Mouse (Mus musculus) common myeloid progenitor, adult 5-6 weeks (primary cell): Measurements from ENCODE around the gene Ankrd61. TPM values are rescaled to one million over a fixed set of nuclear protein-coding genes. Genes with fewer than 3 reads are reported as not detected.

Source experiments
- ATAC-seq: replicated peaks from 2 replicates; pipeline ENCODE4 v1.8.0; 2016; ENCODE audit warnings: low read depth, mild to moderate bottlenecking, moderate TSS enrichment, inconsistent platforms; ENCODE audit not compliant: poor library complexity, severe bottlenecking
- total RNA-seq: library from RNA; stranded (forward); fragments of 200-1000, 187-1606 nt; gene quantifications from 2 replicates; pipeline ENCODE4 v1.2.3, GENCODE M21; 2017

The Ankrd61 gene
- 0.39 TPM in 1 of 2 replicates, not detected in the other for total RNA-seq

- no peak for ATAC-seq
Observed at GRCm38 (mm10) chr5:143897635-143898330, at the start of gene Ankrd61. Ankrd61 (minus strand) TSS chr5:143897685.

DNA sequence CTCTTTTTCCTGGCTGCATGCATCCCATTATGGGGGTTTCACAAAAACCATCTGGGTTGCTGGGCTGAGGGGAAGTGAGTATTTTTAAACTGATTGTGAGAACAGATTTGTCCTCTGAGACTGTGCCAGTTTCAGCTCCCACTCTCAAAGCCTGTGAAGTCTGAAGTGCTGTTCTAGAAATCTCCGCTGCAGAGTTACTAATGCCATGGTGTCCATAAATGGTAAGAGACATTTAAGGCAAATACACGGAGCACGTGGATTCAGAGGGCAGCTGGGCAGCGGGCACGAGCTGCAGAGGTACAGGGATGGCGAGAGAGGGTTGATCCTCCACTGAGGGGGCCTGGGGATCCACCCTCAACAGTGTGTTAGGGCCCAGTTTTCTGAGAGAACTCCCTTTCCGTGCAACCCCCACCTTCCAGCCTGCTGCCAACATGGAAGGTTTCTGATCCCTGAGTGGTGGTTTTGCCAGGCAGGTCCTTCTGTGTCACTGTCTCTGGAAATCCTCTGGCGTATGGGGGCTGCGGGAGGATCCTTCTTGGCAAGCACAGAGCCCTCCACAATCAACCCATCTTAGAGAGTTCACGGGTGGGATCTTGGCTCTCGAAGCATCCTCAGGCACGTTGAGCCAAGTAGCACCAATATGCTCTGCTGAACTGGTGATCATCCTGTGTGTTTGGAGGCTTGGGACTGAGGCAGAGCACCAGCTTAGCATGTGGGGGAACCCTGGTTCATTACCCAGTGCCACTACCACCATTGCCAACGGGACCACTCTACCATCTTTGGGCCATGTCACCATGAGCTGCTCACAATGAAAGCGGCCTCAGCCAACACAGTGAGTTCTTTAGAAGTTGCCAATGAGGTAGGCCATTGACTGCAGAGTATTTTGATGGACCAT is 46.0 kb upstream of the Ankrd61 start:
- ATAC-seq = no peak

- ATAC-seq = peak; percentile 52; the same call in 1 of the 2 replicates
Observed at GRCm38 (mm10) chr5:143941588-143941987, 44.1 kb upstream of the Ankrd61 start.

- no peak for ATAC-seq
Observed at GRCm38 (mm10) chr5:143936156-143936555, 38.7 kb upstream of the Ankrd61 start.

- ATAC-seq = no peak
Observed at GRCm38 (mm10) chr5:143933875-143934274, 36.4 kb upstream of the Ankrd61 start.

- ATAC-seq = no peak
Observed at GRCm38 (mm10) chr5:143933414-143933813, 35.9 kb upstream of the Ankrd61 start.

DNA sequence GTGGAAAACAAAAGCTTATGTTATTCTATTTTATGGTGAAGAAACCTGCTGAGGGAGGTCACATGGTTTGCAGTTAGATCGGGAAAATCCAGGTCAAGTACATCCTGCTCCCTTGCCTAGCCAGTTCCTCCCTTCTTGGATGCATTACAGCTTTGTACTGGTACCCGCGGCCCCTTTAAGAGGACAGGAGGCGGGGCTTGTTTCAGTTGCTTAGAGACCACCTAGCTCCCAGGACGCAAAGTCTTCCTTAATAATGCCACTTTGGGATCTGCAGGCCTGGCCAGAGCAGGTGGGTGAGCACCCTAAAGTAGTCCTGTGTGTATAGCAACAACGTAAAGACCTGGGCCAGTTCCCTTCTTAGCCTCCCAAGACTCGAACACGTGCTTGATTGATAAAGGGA is 35.3 kb upstream of the Ankrd61 start, which contains the start of gene Rsph10b:
TSS of gene Rsph10b (plus strand) at position 205 of the 400 bp plus-strand sequence.
- ATAC-seq = no peak

DNA sequence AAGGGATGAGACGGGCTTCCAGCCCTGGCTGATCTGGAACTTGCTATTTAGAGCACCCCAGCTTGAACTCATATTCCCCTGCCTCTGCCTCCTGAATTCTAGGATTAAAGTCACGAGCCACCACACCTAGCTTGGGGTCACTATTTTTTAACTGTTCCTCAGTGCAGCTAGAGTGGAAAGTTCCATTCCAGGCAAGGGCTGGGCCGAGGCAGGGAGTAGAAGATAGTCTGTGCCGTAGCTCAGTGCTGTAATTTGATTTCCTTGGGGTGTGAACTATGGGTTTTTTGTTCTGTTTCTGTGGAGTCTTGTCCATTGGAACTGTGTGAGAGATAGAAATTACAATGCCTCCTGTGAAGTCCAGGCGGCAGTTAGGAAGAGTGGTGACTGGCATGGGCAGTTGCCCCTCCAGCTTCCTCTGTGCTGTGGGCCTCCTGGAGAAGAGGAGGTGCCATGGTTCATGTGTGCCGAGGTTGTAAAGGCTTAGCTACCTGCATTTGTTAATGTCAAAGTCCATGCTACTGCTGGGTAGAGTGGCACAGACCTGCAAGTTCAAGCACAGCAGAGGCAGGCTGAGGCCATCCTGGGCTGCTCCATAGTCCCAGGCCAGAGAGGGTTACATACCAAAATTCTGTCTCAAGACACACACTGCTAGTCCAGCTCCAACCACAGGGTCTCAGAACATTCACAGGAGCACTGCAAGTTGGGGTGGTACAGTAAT is 34.5 kb upstream of the Ankrd61 start:
- no peak for ATAC-seq

DNA sequence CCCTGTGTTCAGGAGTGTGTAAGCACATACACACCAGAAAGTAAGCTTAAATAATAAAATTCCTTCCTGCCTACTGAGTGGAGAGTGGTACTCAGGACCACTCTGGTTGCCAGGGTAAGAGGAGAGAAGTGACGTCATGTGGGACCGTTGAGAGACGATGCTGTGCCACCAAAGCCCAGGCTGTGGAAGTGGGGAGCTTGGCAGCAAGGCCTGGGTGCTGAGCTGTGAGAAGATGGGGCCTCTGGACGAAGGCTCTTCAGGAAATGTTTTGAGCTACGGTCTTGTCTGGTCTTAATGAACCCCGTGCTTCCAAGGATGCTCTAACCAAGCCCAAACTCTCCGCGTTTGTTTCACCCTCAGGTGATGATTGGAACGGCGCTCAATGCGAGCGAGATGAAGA is 33.2 kb upstream of the Ankrd61 start:
- no peak for ATAC-seq

DNA sequence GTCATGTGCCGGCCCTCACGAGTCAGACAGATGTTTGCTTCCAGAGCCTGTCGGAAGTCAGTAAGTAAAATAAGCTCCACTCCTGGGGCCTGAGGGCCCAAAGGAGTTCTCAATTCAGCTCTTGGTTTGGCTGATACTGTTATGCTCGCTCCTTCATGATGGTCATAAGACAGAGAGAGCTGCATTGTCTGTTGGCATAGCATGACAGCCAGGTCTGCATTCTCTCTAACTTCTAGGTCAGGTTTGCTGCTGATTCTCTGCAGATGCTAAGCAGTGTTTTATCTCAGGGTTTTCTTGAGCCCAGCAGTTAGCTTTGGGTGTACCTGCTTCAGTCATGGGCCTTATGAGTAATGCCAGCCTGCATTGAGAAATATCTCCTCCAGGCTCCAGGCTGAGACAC is 31.8 kb upstream of the Ankrd61 start:
- ATAC-seq = no peak

GRCm38 (mm10) chr5:143927875-143928274 is 30.4 kb upstream of the Ankrd61 start, which contains the start of gene Gm42421:
Gm42421 (plus strand) TSS chr5:143928175.
- no peak for ATAC-seq

DNA sequence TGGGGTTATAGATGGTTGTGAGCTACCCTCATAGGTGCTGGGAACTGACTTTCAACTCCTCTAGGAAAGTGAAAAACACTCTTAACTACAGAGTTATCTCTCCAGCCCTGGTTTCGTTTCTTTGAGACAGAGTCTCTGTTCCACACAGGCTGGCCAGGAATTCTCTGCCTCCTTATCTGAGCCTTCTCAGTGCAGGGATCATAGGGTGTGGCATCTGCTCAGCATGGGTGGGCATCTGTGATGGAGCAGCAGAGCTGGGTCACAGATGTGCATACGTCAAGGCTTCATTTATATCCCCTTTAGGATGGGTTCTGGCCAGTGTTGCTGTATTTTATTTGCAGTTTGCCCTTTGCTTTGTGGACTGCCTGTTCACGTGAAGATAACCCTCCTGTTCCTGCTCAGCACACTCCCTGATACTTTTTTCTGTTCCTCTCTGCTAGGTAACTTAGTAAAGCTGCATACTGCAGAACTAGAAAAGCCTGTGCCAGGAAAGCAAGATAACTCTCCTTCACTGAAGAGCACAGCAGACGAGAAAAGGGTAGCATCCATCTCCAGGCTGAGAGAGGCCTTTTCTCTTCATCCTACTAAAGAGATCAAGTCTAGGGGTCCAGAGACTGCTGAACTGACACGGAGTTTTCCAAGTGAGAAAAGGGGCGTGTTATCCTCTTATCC is 27.4 kb upstream of the Ankrd61 start:
- ATAC-seq = peak; percentile 25; the same call in 1 of the 2 replicates

DNA sequence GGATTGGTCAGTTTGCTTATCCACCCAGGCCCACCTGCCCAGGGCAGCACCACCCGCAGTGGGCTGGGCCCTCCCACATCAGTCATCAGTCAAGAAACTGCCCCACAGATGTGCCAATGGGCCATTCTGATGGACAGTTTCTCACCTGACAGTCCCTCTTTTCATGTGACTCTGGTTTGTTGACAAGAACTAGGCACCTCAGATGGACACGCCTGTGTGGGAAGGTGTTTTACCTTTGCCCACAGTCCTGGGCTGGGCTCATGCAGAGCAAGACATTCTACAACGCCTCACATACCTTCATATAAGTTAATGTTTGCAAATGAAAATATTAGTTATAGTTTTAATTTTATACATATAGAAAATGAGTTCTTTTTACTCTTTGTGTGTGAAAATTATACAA is 20.6 kb upstream of the Ankrd61 start:
- no peak for ATAC-seq

DNA sequence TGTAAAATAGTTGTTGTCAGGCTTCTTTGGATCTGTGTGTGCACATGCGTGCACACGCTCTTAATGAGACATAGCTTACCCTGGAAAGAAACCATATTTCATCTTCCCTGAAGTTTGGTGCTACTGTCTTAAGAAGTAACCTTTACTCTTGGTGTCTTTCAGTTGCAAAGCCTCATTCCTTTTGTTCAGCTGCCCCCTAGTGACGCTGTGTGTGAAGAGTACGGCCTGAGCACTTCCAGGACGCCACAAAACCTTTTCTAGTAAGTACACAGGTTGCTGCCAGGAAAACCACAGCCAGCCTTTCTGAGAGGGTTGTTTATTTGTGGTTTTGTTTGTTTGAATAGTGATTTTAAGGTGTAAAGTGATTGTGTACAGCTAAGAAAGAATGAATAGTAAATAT is 19.9 kb upstream of the Ankrd61 start:
- ATAC-seq = peak; percentile 90

- no peak for ATAC-seq
Observed at GRCm38 (mm10) chr5:143916221-143916620, 18.7 kb upstream of the Ankrd61 start.

DNA sequence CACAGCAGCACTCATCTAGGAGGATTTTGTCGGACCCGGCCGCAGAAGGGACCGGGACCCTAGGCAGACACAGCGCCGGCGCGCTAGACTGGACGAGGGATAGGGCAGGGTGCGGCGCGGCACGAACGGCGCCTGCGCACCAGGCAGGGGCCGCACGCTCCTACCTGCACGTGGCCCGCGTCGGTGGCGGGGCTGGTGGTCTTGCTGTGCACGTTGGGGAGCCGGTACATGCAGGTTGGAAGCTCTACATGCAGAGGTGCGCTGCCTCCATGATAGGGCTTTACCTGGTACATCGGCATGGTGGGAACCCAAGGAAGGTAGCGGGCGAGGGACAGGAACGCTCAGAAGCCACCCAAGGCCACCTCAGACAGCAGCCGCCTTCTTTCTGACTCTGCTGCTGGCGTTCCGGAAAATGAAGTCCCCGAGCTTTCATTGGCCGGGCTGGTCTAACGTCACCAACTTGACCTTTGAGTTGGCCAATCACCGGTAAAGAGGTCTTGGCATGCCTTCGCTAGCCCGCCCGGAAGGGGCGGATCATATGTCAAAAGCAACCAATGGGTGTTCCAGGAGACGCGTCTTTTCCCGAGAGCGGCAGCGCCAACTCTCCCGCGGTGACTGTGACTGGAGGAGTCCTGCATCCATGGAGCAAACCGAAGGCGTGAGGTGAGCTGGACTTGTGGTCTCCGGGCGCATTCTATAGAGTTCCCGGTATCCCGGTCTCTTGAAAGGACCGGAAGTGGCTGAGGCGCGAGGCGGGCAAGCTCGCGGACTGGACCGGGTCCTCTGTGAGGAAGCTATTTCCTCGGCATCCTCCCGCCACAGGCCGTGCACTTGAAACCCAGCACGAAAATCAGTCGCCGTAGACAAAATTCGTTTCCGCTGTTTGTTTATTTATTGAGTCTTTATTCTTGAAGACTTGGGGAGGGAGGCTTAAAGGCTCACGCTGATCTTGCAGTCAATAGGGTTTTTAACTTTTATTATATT is 12.2 kb upstream of the Ankrd61 start, which contains the start of the genes Aimp2 and Pms2:
TSS of gene Aimp2 (minus strand) at position 431 of the 984 bp plus-strand sequence.
TSS of gene Pms2 (plus strand) at position 548 of the 984 bp plus-strand sequence.
- peak; percentile 98 for ATAC-seq

DNA sequence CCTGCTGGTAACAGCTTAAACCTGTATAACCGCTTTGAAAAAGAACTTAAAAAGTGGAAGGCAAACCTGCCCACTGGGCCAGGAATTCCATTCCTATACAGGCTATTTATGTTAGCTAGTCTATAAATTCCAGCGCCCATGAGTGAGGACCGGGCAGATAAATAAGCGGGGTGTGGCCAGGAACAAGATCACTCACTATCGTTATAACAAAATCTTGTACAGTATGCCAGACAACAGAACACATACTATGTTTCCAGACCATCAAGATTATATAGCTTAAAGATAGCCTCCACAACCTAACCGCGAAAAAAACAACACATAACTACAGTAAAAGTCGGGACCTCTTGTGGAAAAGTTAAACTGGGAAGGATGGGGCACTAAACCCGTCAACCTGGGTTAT is 11.4 kb upstream of the Ankrd61 start:
- ATAC-seq = no peak

DNA sequence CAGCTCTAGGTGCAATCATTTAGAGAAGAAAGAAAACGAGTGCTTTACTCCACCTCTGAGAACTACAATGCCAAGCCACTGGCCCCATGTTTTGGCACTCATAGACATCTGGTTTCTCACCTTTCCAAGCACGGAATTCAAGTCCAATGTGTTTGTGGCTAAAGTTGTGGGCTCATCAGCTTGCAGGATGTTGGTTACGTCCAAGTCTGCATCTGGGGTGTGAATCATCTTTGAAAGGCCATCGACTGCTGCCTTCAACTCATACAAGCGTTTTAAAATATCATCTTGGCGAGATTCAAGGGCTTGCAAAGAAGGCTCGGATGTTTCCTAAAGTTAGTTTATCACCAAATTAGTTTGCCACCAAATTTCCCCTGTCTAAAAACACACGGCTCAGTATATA is 8.9 kb upstream of the Ankrd61 start:
- no peak for ATAC-seq

DNA sequence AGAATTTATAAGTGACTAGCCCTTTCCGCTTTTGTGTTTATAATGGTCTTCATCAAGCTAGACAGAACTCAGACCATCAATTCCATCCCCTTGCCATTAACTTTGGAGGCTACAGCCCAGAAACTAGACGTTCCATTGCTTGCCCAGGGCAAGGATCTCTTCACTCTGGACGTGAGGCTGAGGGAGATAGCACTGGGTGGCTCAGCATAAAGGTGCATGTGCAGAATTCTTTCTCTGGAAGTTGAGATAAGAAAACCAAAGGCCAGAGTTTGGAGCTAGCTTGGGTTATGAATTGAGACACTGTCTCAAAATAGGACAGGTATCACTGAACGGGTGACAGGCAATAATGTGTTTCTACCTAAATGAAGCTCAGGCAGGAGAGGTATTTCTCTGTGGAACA is 6.3 kb upstream of the Ankrd61 start:
- no peak for ATAC-seq
